Mouse (Mus musculus) G1E (cell line): ENCODE measurements around the gene Fancc.

Source experiments
- CTCF ChIP-seq: IDR thresholded peaks from 2 replicates; pipeline ENCODE4 v1.5.1; 2012; ENCODE audit warnings: low read depth, low read length, inconsistent platforms, mixed read lengths
- GATA1 ChIP-seq: IDR thresholded peaks from 2 replicates; pipeline ENCODE4 v1.6.1; 2012; ENCODE audit warnings: borderline replicate concordance, low read length, inconsistent platforms, mixed read lengths
- GATA2 ChIP-seq: IDR thresholded peaks from 2 replicates; pipeline ENCODE4 v1.6.1; 2012; ENCODE audit warnings: low read depth, low read length, inconsistent platforms, borderline replicate concordance
- POLR2AphosphoS5 ChIP-seq: IDR thresholded peaks from 2 replicates; pipeline ENCODE4 v1.6.1; 2012; ENCODE audit warnings: low read depth, low read length, inconsistent platforms; ENCODE audit not compliant: insufficient replicate concordance
- TAL1 ChIP-seq: conservative IDR thresholded peaks from 2 replicates; pipeline ENCODE4 v1.6.1; 2012; ENCODE audit warnings: low read depth, low read length, inconsistent platforms, mixed read lengths

- TF ChIP-seq TAL1 (no peak), GATA1 (no peak), CTCF (no peak), GATA2 (no peak), POLR2AphosphoS5 (no peak)
Measured at GRCm38 (mm10) chr13:63293647-63294046, 203.4 kb downstream of the Fancc start.
